Mouse (Mus musculus): Measurements from ENCODE around the gene Gcgr. TPM values are rescaled to one million over a fixed set of nuclear protein-coding genes. Genes with fewer than 3 reads are reported as not detected.

Gene Gcgr
- total RNA-seq (2021): under 1 TPM in 1 of 2 experiments, not detected in 1; 0.52 TPM
- long read RNA-seq, experiment 1: 0 reads
- long read RNA-seq, experiment 2: 0 reads

DNA sequence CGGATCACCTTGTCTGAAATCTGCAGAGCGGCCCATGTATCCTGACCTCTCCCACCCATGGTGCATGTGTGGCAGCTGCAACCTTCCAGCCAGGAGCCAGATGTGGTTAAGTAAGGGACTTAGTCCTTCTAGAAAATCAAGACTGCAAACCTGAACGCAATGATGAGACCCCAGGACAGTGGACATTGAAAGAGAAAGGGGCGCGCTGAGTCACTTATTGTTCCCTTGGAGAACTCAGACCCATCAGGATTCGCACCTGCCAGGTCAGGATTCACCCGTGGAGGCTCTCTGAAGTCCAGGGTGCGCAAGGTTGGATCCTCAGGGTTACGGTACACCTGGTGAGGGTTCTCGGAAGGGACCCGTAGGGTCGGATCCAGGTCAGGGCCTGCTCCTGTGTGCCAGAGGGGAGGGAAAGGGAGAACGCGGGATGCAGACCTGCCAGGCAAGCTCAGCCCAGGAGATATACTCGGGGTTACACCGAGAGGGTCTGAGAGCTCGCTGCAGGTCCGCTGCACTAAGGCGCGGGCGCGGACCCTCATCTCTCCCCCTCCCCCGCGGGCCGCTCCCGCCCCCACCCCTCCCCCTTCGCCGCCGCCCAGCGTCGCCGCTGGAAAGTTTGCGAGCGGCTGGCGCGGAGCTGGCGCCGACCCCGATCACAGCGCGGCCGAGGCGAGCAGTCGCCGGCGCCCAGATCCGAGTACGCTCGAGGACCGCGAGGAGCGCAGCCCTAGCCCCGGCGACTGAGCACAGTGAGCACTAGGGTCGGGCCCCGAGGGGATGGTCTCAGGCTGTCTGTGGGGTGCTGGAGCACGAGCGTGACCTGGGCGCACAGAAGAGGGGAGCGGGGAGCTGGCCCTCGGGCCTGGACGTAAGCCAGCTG, at the start of gene Gcgr:
Gene Gcgr, plus strand, starts transcription at position 615 of the 880 bp plus-strand sequence.
- DNase-seq (ENCODE audit: low spot score in 2 of 2): no peak

DNA sequence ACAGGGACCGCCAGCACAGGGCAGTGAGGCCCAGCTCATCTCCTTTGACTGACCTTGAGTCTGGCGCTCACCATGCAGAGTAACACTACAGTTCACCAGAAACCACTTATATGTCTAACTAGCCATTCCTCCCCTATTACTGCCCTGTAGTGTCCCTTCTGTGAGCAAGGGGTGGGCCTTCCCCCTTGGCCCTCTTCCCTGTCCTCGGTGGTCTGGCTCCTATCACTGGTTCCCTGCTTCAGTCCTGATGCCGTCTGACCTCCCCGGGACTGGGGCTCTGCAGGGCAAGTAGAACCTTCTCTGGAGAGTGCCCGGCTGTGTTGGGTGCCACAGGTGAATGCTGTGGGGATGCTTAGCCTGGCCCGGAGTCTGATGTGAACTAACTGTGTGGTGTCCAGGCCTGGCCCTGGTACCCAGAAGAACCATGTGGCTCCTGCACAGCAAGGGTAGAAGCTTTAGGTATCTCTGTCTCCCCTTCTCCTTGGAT, 47.0 kb upstream of the Gcgr start:
- no peak for DNase-seq (ENCODE audit: low spot score in 2 of 2)

GRCm38 (mm10) chr11:120484265-120484981, 46.1 kb upstream of the Gcgr start, which contains the start of gene Mrpl12:
TSS of gene Mrpl12 (plus strand) at chr11:120484613.
- DNase-seq (ENCODE audit: low spot score in 2 of 2): peak; percentile 87 to 90

GRCm38 (mm10) chr11:120485251-120485650, 45.2 kb upstream of the Gcgr start:
- no peak for DNase-seq (ENCODE audit: low spot score in 2 of 2)

DNA sequence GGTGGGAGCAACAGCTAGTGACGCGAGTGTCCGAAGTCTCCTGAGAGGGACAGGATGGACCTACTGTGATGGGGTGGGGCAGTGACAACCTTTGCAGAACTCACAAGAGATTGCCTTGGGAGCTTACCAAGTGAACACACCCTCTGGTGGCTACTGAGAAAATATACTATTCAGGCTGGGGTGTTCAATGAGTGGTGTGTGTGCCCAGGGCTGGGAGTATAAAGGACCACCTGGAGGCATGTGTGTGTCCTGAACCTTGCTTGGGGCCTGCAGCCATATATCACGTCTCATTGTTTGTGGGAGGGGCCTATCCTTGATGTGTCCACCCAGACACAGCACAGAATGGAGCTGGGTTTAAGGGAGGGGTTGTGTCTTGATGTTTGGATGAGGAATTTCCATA, 42.0 kb upstream of the Gcgr start:
- DNase-seq (ENCODE audit: low spot score in 2 of 2): no peak

- DNase-seq (ENCODE audit: low spot score in 2 of 2): peak; percentile 49 to 52
Measured at GRCm38 (mm10) chr11:120489054-120489761, 41.3 kb upstream of the Gcgr start.

DNA sequence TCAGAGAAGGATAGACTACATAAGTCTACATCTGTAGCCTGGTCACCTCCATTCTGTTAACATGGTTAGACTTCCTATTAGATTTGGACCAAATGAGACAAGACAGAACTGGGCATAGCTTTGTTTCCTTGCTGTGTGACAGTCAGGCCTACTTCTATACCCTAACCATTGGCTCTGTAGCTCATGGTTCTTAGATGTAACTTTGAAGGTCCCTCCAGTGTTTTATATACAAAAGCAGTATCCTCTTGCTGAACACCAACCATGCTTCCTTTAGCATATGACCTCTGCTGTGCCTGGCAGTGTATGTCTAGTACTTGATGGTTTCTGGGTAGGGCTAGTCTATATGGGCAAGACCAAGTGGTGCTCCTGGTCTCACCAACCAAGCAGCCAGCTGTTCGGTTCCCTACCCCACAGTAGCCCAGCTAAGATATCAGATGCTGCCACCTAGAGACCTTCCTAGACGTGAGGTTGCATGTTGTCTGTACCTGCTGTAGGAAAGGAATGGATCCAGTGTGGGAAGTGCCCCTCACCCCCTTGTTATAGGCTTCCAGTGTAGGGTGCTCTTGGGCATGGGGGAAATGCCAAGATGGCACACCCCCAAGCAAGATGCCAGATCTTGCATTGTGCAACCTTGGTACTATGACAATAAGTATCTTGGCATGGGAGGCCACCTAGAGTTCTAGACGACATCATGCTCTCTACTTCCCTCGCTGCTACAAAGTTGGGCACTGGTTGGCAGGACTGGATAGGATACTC, 40.0 kb upstream of the Gcgr start:
- DNase-seq (ENCODE audit: low spot score in 2 of 2): no peak

DNA sequence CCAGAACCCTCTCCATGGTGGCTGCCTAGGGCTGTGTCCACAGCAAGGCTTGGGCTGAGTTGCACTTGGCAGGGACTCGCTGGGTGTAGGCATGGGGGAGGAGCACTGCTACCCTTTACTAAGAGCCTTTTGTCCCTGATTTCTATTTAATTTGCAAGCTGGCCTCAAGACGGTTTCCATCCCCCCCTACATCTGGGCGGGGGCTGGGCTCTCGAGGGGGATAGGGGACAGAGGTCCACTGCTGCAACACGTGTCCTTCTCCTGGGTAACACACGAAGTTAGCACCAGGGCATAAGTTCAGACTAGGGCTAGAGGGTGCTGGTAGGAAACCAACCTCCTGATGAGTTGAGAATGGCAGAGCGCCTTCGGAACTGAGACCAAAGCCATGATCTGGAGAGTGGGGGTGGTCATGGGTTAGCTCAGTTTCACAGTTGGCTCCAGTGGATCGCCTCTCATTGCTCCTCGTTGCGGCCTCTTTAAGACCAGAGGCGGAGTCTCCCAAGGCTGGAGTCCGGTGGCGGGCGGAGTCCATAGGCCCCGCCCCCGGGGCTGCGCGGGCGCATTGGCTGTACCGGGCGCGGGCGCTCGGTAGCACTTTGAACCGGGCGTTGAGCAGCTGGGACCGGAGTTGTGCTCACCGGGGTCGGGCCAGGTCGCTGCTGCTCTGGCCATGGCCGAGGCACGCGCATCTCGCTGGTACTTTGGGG, 39.0 kb upstream of the Gcgr start, which contains the start of gene Slc25a10:
Gene Slc25a10, plus strand, starts transcription at position 524 of the 707 bp plus-strand sequence.
- DNase-seq (ENCODE audit: low spot score in 2 of 2): peak; percentile 80 to 88

DNA sequence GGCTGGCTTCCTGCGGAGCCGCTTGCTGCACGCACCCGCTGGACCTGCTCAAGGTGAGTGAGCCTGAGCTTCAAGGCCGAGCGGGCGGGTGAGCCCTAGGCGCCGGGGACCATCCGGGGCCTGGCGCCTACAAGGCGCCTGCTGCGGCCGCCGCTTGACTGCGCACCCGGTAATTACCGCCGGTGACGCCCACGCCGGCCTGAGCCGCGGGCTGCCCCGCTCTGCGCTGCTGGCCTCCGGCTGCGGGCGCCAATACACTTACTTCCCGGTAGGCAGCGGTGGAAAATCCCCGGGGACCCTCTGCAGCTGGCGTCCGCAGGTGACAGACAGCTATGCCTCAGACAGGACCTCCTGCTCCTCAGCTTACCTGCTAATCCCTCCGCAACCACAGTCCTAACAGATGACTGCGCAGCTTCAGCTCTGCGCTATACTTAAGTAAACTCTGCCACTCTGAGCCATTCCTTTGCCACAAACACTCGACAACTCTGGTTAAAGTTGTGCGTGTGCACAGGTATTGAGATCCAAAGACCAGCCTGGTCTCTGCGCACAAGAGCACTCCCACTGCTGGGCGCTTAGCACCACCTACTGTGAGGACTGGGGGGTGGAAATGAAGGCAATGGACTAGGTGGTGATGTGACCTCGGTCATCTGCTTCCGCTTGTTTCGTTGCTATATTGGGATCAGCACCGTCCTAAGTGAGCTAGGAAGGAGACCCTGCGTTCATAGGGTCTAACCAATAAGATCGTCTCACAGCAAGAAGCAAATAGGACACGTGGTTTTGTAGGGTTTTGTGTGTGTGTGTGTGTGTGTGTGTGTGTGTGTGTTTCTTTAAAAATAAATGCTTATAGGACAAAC, 38.2 kb upstream of the Gcgr start:
- DNase-seq (ENCODE audit: low spot score in 2 of 2): no peak

GRCm38 (mm10) chr11:120492878-120493203, 37.7 kb upstream of the Gcgr start:
- no peak for DNase-seq (ENCODE audit: low spot score in 2 of 2)

GRCm38 (mm10) chr11:120493351-120493750, 37.1 kb upstream of the Gcgr start:
- no peak for DNase-seq (ENCODE audit: low spot score in 2 of 2)

DNA sequence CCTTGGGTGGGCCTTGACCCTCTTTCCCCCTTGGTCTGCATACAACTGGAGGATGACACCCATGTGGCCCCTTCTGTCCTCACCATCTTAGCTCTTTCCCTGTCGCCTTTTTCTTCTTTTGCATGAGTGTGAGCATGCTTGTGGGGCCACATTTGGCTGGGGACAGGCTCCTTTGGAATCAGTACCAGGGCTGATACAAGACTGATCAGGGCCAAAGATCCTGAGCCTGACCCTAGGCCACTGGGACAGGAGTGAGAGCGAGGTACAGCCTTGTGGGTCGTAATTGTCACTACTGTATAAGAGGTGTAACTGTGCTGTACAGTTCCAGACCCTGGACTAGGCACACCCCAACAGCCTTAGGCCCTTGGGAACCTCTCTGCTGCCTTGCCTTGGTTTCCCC, 36.6 kb upstream of the Gcgr start:
- no peak for DNase-seq (ENCODE audit: low spot score in 2 of 2)

GRCm38 (mm10) chr11:120497436-120497835, 33.1 kb upstream of the Gcgr start:
- no peak for DNase-seq (ENCODE audit: low spot score in 2 of 2)

DNA sequence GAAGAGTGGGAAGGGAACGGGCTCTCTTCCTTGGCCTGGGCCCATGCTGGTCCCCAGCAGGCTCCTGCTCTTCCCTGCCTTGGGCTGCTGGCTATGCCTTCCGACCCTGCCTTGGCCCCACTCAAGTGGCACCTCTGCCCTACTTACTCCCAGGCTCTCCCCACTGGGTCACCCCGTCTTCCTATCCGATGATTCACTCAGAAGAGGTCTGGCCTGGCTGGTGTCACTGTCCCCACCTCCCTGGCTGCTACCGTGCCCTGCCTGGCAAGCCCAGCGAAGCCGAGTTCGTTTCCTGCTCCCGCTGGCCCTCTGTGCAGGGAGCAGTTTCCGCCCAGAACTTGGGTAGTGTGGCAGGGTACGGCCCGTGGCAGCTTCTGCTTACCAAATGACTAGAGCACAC, 32.3 kb upstream of the Gcgr start:
- DNase-seq (ENCODE audit: low spot score in 2 of 2): no peak

GRCm38 (mm10) chr11:120498891-120499290, 31.6 kb upstream of the Gcgr start:
- no peak for DNase-seq (ENCODE audit: low spot score in 2 of 2)

DNA sequence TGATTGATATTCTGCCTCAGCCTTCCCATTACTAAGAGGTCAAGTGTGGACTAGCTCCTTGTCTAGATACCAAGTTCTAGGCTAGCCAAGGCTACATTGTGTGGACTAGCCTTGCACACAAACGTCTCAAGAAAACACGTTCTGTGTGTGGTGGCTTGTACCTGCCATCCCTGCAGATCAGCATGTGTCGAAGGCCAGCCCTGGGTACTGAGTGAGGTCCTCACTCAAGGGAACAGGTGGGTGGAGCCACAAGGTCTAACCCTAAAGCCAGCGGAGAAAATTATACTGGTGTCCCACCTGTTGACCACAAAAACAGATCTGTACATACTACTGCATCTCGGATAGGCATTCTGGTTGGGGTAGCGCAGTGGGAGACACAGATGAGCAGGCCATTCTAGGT, 30.6 kb upstream of the Gcgr start:
- no peak for DNase-seq (ENCODE audit: low spot score in 2 of 2)

GRCm38 (mm10) chr11:120500357-120500756, 30.1 kb upstream of the Gcgr start:
- DNase-seq (ENCODE audit: low spot score in 2 of 2): no peak

GRCm38 (mm10) chr11:120501018-120501417, 29.5 kb upstream of the Gcgr start:
- DNase-seq (ENCODE audit: low spot score in 2 of 2): no peak

DNA sequence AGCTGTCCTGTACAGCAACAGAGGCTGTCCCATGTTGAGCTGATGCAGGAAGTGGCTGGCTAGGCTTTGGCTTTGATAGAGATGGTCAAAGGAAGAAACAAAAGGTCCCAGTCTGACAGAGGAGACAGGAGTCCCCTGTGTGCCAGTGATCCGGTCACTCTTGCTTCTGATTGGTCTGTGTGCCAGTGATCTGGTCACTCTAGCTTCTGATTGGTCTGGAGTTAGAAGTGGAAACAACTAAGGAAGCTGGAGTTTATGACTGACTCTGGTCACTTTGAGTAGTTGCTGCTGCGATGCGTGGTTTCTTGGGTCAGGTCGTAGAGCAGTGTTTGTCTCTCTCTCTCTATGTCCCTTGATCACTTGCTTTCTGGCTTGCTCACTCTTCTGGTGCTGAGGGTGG, 28.8 kb upstream of the Gcgr start:
- no peak for DNase-seq (ENCODE audit: low spot score in 2 of 2)
